Mouse (Mus musculus): ENCODE results near the gene Tubb5.

The Tubb5 gene

DNA sequence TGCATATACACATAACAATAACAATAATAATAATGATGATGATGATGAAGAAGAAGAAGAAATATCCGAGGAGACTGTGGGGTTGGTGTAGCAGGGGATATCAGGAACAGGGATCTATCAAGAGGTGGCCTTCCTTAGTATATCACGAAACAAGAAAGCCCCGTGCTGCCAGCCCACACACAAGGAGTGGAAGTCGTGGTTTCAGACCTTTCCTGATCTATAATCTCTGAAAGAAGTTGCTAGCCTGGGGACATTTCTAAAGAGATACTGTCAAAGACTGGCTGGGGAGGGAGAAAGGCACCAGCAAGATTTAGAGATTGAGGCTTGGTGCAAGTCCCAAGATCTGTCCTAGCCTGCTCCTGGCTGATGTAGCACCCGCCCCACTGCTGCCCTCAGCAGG lies 41.3 kb downstream of the Tubb5 start:
- DNase-seq (ENCODE audit: low spot score in 2 of 2) = no peak

DNA sequence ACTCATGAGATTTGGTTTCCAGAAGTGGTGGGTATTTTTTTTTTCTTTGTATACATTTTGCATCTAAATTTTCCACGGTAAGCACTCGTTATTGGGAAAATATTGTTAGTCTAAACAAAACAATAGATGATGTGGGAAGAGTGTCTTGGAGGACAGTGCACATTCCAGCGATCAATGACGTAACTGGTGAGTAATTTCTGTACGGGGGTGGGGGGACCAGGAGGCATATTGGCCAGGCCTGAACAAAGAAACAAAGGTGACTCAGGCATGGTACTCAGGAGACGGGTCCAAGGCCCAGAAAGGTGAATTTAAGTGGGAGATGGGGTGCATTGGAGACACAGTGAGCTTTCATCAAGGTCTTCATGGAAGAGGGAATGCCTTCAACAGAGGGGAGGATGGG lies 42.5 kb downstream of the Tubb5 start:
- no peak for DNase-seq (ENCODE audit: low spot score in 2 of 2)

DNA sequence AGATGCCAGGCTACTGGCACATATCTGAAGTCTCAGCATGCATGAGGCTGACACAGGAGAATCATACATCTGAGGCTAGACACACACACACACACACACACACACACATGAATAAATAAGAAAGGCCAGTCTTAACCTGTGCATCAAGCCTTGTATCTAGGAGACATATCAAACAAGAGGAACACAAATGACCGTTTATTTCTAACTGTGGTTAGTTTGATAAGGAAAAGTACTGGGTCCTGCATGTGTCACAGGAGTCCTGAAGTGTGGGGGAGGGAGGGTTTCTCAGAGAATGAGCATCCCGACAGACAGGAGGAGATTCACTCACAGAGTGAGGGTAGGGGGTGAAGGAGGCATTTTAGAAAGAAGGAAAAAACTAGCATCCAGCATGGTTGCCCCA lies 43.0 kb downstream of the Tubb5 start:
- no peak for DNase-seq (ENCODE audit: low spot score in 2 of 2)

DNA sequence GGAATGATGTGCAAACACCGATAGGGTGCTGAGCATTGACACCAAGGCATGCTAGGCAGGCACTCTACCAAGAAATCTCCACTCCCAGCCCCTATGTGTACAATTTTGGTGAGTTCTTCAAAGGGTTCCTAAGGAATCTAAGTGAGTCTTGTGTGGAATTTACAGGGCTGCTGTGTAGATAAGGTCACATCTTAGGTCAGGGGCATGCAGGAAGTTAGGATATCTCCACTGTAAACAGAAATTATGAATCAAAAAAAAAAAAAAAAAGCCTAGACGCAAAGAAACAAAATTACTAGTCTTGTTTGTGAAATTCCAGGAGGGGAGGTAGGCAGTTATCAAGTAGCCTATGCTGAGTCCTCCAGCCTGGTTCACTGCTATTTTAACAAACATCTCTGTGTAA lies 45.3 kb downstream of the Tubb5 start:
- DNase-seq (ENCODE audit: low spot score in 2 of 2) = no peak

DNA sequence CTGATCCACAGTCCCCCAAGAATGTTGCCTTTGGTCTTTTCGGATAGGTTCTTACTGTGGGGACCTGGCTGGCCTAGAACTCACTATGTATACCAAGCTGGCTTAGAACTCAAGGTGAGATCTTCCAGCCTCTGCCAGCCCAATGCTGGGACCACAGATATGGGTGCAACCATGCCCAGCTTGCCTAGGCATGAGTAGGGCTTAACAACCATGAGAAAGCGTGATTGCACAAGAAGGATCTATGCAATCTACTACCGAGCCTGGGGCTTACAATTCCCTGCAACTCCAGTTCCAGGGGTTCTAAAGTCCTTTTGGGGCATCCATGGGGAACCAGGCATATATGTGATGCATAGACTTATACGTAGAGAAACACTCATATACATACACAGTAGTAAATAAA lies 47.2 kb downstream of the Tubb5 start:
- no peak for DNase-seq (ENCODE audit: low spot score in 2 of 2)

DNA sequence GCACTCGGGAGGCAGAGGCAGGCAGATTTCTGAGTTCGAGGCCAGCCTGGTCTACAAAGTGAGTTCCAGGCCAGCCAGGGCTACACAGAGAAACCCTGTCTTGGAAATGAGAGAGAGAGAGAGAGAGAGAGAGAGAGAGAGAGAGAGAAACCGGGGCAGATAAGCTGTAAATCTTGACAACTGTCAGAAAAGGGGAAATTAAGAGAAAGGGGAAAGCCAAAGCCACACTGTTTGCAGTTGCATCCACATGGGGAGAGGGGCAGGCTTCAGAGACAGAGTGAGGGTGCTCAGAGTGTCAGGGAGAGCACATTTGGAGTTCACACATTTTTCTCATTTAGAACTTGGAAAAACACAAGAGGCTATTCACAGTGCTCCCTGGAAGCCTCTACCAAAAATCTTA lies 50.1 kb downstream of the Tubb5 start:
- no peak for DNase-seq (ENCODE audit: low spot score in 2 of 2)

DNA sequence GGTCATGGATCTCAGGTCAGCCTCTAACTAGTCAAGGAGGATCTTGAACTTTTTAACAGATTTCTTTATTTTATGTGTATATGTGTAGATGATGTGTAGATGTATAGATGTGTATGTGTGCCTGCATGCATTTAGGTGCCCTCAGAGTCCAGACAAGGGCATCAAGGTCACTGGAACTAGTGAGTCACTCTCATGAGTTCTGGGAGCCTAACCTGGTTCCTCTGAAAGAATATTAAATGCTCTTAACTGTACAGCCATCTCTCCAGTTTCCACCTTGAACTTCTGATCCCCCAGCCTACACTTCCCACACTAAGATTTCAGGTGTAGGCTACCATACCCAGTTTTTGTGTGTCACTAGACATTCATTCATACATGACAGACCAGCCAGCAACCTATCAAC lies 50.6 kb downstream of the Tubb5 start:
- no peak for DNase-seq (ENCODE audit: low spot score in 2 of 2)

DNA sequence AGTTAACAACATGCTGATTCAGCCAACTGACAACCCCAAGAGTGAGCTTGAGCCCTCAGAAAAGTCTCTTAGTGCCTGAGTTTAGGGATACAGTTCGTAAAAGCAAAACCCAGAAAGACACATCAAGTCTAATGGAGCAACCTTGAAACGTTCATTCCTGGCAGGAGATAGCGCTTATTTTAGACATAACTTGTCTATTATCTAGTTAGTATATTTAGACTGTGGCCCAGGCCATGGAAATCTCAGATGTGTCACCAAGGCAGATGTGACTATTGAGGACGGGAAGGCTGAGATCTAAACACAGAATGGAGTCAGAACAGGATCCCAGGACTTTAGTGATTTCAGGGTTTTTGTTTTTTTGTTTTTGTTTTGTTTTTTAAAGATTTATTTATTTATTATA lies 53.0 kb downstream of the Tubb5 start:
- DNase-seq (ENCODE audit: low spot score in 2 of 2) = no peak

DNA sequence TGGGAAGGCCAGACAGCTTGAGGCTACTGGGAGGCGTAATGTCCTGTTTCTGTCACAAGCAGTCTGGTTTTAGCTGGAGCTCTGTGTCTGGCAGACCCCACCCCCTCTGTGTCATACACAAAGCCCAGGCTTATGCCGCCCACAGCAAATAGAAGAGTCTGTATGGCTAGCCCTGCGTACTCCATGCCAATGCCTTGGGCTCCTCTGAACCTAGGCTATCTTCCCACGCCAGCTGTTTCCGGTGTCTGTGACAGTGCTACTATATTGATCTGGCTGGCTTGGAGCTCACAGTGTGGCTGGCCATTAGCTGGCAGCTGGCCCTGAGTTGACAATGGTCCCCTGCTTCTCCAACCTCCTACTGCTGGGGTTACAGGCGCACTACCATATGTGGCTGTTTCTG lies 54.2 kb downstream of the Tubb5 start:
- no peak for DNase-seq (ENCODE audit: low spot score in 2 of 2)
